Mouse (Mus musculus): ENCODE measurements around the gene Rhoc.
"Not testable (repeated sequence)": the region's sequence is repeated elsewhere in the genome, so short reads cannot be mapped to it uniquely, and the experiment has no call there.

GRCm38 (mm10) chr3:104813227-104813626 is 25.1 kb downstream of the Rhoc start:
- not testable (repeated sequence) for TF ChIP-seq CTCF, POLR2A (IDR thresholded peaks at IDR 0.05; ENCODE audit: extremely low read depth, insufficient read depth, low read length)

Measured in cortical plate, adult 2 months (tissue).